Mouse (Mus musculus): ENCODE measurements around the gene Spats2.
"Not testable (repeated sequence)": the region's sequence is repeated elsewhere in the genome, so short reads cannot be mapped to it uniquely, and the experiment has no call there.

Spats2 gene

GRCm38 (mm10) chr15:99125711-99126080 is at the start of gene Spats2:
Gene Spats2 (plus strand): TSS chr15:99125916.
- DNase-seq (ENCODE audit: low spot score in 2 of 2): no peak

- DNase-seq (ENCODE audit: low spot score in 2 of 2): not testable (repeated sequence)
Observed at GRCm38 (mm10) chr15:99076011-99076410, 49.7 kb upstream of the Spats2 start.

- DNase-seq (ENCODE audit: low spot score in 2 of 2): no peak
Observed at GRCm38 (mm10) chr15:99078181-99078910, 47.4 kb upstream of the Spats2 start.

- DNase-seq (ENCODE audit: low spot score in 2 of 2): no peak
Observed at GRCm38 (mm10) chr15:99079804-99080203, 45.9 kb upstream of the Spats2 start.

GRCm38 (mm10) chr15:99082322-99082721 is 43.4 kb upstream of the Spats2 start:
- no peak for DNase-seq (ENCODE audit: low spot score in 2 of 2)

- no peak for DNase-seq (ENCODE audit: low spot score in 2 of 2)
Observed at GRCm38 (mm10) chr15:99082840-99083239, 42.9 kb upstream of the Spats2 start.

- DNase-seq (ENCODE audit: low spot score in 2 of 2): peak in 1 of 2 experiments; percentile 68
Observed at GRCm38 (mm10) chr15:99083258-99083657, 42.5 kb upstream of the Spats2 start.

GRCm38 (mm10) chr15:99083867-99084557 is 41.7 kb upstream of the Spats2 start:
- DNase-seq (ENCODE audit: low spot score in 2 of 2): no peak

GRCm38 (mm10) chr15:99084618-99085017 is 41.1 kb upstream of the Spats2 start:
- no peak for DNase-seq (ENCODE audit: low spot score in 2 of 2)

GRCm38 (mm10) chr15:99085997-99086396 is 39.7 kb upstream of the Spats2 start:
- DNase-seq (ENCODE audit: low spot score in 2 of 2): no peak

GRCm38 (mm10) chr15:99087253-99088075 is 38.3 kb upstream of the Spats2 start, which contains the start of gene C1ql4:
Gene C1ql4 (minus strand): TSS chr15:99087817.
- no peak for DNase-seq (ENCODE audit: low spot score in 2 of 2)

- DNase-seq (ENCODE audit: low spot score in 2 of 2): peak; percentile 72 to 76
Observed at GRCm38 (mm10) chr15:99088292-99088691, 37.4 kb upstream of the Spats2 start.

- no peak for DNase-seq (ENCODE audit: low spot score in 2 of 2)
Observed at GRCm38 (mm10) chr15:99089069-99089468, 36.6 kb upstream of the Spats2 start.

GRCm38 (mm10) chr15:99092870-99093269 is 32.8 kb upstream of the Spats2 start, which contains the start of gene Dnajc22:
Gene Dnajc22 (plus strand): TSS chr15:99093170.
- DNase-seq (ENCODE audit: low spot score in 2 of 2): no peak

GRCm38 (mm10) chr15:99093291-99094258 is 32.1 kb upstream of the Spats2 start:
- peak; percentile 62 to 64 for DNase-seq (ENCODE audit: low spot score in 2 of 2)

- DNase-seq (ENCODE audit: low spot score in 2 of 2): peak; percentile 54 to 60
Observed at GRCm38 (mm10) chr15:99094631-99095270, 31.0 kb upstream of the Spats2 start.

GRCm38 (mm10) chr15:99095356-99095755 is 30.4 kb upstream of the Spats2 start:
- DNase-seq (ENCODE audit: low spot score in 2 of 2): no peak

- DNase-seq (ENCODE audit: low spot score in 2 of 2): no peak
Observed at GRCm38 (mm10) chr15:99096061-99096793, 29.5 kb upstream of the Spats2 start.

GRCm38 (mm10) chr15:99096831-99097500 is 28.8 kb upstream of the Spats2 start:
- DNase-seq (ENCODE audit: low spot score in 2 of 2): peak in 1 of 2 experiments; percentile 31
